Mouse (Mus musculus): ENCODE measurements around the gene Neb. TPM values are rescaled to one million over a fixed set of nuclear protein-coding genes. Genes with fewer than 3 reads are reported as not detected.

Neb gene
- polyA plus RNA-seq, 1 experiment from 2014 or later = 1.0 TPM

DNA sequence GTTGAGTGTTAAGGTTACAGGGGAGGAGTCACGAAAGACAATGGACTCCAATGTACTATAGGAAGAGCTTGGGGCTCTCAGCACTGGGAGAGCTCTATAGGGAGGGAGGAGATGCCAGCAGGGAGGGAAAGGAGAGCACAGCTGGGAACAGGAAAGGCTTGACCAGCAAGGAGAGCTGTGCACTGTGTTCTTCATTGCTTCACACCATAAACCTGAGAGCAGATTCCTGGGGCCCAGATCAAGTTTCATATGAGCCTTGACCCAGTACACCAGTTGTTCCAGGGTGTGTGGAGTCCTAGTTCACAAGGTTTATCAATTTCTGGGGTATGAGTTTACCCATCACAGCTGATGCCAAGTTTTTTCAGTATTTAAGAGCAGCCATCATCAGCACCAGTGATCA lies 106.1 kb downstream of the Neb start:
- no peak overlapping the region for H3K9ac ChIP-seq (replicated peaks; ENCODE audit: low read depth, low read length)
- H3K36me3 ChIP-seq (ENCODE audit: control insufficient read depth, insufficient read depth, low read length) = no peaks in the 10 kb centered on the region
- no peaks in the 10 kb centered on the region for H3K4me1 ChIP-seq (ENCODE audit: control insufficient read depth, insufficient read depth, low read length)
- H3K27ac ChIP-seq (ENCODE audit: low read length) = no peak overlapping the region
- ATAC-seq (ENCODE audit: insufficient number of reproducible peaks, insufficient read depth, low FRiP score, low read depth) = no peak
- WGBS = 44% methylated on average over 1 of the region's 1 CpGs
- no peaks in the 10 kb centered on the region for H3K27me3 ChIP-seq (ENCODE audit: control insufficient read depth, insufficient read depth, low read length)
- no peak overlapping the region for H3K4me3 ChIP-seq (ENCODE audit: low read depth, low read length)
- H3K9me3 ChIP-seq (ENCODE audit: control insufficient read depth, low read depth, low read length) = no peaks in the 10 kb centered on the region
- no peak overlapping the region for H3K4me2 ChIP-seq (replicated peaks; ENCODE audit: low read depth, low read length)

DNA sequence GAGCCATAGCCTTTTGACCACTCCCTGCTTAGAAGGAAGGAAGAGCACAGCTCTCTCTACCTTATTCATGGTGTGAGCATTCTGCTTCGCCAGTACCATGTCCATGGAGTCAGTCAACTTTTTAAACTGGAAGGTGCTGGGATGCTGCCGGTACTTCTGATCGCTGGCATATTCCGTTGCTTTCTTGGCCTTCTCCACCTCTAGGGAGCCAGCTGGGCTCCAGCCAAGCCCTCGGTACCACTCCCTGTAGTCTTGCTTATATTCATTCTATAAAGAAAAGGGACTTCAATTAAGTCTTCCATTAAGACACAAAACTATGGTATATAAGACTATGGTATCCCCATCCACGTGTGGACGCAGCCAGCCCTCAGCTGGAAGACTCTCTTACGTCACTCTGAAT lies 107.4 kb downstream of the Neb start:
- Histone ChIP-seq H3K27ac (ENCODE audit: low read length) (no peak overlapping the region), H3K4me3 (ENCODE audit: low read depth, low read length) (no peak overlapping the region), H3K4me2 (replicated peaks; ENCODE audit: low read depth, low read length) (no peak overlapping the region), H3K9ac (replicated peaks; ENCODE audit: low read depth, low read length) (no peak overlapping the region), H3K27me3 (ENCODE audit: control insufficient read depth, insufficient read depth, low read length) (no peaks in the 10 kb centered on the region), H3K36me3 (ENCODE audit: control insufficient read depth, insufficient read depth, low read length) (no peaks in the 10 kb centered on the region), H3K9me3 (ENCODE audit: control insufficient read depth, low read depth, low read length) (no peaks in the 10 kb centered on the region), H3K4me1 (ENCODE audit: control insufficient read depth, insufficient read depth, low read length) (no peaks in the 10 kb centered on the region)
- 93% methylated on average over 8 of the region's 8 CpGs for WGBS
- no peak for ATAC-seq (ENCODE audit: insufficient number of reproducible peaks, insufficient read depth, low FRiP score, low read depth)

DNA sequence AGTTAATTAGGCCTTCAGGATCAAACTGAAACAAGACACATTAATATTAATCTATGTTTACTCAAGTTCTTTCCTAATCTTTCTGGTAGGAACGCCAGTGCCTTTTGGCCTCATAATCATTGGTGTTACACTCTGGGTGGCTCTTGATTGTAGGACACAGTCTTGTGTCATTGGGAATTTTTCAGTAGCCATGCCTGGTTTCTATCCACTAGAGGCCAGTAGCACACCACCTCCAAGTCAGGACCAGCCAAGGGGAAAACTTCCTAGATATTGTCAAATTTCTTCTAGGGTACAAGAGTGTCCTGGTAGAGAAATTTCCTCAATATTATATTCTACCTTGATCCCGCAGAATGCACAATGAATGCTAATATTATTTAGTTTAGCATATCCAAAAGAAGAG lies 116.1 kb downstream of the Neb start:
- ATAC-seq (ENCODE audit: insufficient number of reproducible peaks, insufficient read depth, low FRiP score, low read depth) = no peak
- no peaks in the 10 kb centered on the region for H3K9me3 ChIP-seq (ENCODE audit: control insufficient read depth, low read depth, low read length)
- no peak overlapping the region for H3K27ac ChIP-seq (ENCODE audit: low read length)

DNA sequence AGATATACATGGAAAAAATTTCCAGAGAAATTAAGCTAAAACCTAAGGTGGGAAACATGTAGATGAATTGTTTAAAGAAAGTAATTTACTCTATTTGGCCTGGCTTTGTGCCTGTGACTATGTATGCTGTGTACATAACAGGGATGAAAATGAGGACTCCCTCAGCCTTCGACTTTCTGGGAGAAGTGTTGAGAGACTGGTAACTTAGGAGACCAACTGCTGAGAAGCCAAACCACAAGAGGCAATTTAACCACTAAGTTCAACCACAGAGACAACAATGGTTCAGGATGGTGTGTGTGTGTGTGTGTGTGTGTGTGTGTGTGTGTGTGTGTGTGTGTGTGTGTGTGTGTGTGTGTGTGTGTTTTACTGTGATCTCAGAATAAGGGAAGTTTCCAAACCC lies 126.2 kb downstream of the Neb start:
- no peak for ATAC-seq (ENCODE audit: insufficient number of reproducible peaks, insufficient read depth, low FRiP score, low read depth)
- 57% methylated on average over 1 of the region's 1 CpGs for WGBS
- no peaks in the 10 kb centered on the region for H3K27me3 ChIP-seq (ENCODE audit: control insufficient read depth, insufficient read depth, low read length)

More for the DNA sequence above, 116.1 kb downstream of the Neb start:
- no peak overlapping the region for H3K9ac ChIP-seq (replicated peaks; ENCODE audit: low read depth, low read length)
- H3K27me3 ChIP-seq (ENCODE audit: control insufficient read depth, insufficient read depth, low read length) = no peaks in the 10 kb centered on the region
- H3K36me3 ChIP-seq (ENCODE audit: control insufficient read depth, insufficient read depth, low read length) = no peaks in the 10 kb centered on the region
- no peak overlapping the region for H3K4me3 ChIP-seq (ENCODE audit: low read depth, low read length)
- H3K4me2 ChIP-seq (replicated peaks; ENCODE audit: low read depth, low read length) = no peak overlapping the region
- H3K4me1 ChIP-seq (ENCODE audit: control insufficient read depth, insufficient read depth, low read length) = no peaks in the 10 kb centered on the region
- WGBS = 39% methylated on average over 2 of the region's 2 CpGs

DNA sequence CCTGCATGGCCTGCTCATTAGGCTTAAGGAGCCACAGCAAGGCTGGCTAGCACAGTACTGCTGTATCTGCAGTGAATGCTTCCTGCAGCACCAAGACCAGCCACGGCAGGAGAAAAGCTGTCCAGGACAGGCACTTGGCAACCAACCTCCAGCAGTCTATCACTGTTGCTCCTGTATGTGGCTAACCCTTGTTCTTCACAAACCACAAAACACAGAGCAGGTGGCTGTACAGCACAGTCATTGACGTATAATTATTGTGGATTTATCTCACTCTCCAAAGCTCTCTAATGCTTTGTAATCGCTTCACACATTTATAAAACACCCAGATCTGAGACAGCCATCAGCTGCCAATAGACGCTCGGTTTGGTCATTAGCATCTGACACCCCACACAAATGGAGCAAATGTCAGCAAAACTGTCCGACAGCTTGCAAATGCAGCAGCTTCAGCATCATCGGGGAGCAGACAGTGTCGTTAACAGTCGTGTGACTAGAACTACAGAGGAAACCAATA lies 129.9 kb downstream of the Neb start:
- Histone ChIP-seq H3K4me1 (ENCODE audit: control insufficient read depth, insufficient read depth, low read length) (no peaks in the 10 kb centered on the region), H3K27me3 (ENCODE audit: control insufficient read depth, insufficient read depth, low read length) (no peaks in the 10 kb centered on the region), H3K4me2 (replicated peaks; ENCODE audit: low read depth, low read length) (no peak overlapping the region), H3K4me3 (ENCODE audit: low read depth, low read length) (no peak overlapping the region), H3K9ac (replicated peaks; ENCODE audit: low read depth, low read length) (no peak overlapping the region), H3K9me3 (ENCODE audit: control insufficient read depth, low read depth, low read length) (no peaks in the 10 kb centered on the region), H3K27ac (ENCODE audit: low read length) (no peak overlapping the region), H3K36me3 (ENCODE audit: control insufficient read depth, insufficient read depth, low read length) (no peaks in the 10 kb centered on the region)
- ATAC-seq (ENCODE audit: insufficient number of reproducible peaks, insufficient read depth, low FRiP score, low read depth) = no peak
- 65% methylated on average over 9 of the region's 9 CpGs for WGBS

More for the DNA sequence above, 126.2 kb downstream of the Neb start:
- Histone ChIP-seq H3K9me3 (ENCODE audit: control insufficient read depth, low read depth, low read length) (no peaks in the 10 kb centered on the region), H3K4me2 (replicated peaks; ENCODE audit: low read depth, low read length) (no peak overlapping the region), H3K9ac (replicated peaks; ENCODE audit: low read depth, low read length) (no peak overlapping the region), H3K4me3 (ENCODE audit: low read depth, low read length) (no peak overlapping the region), H3K27ac (ENCODE audit: low read length) (no peak overlapping the region), H3K4me1 (ENCODE audit: control insufficient read depth, insufficient read depth, low read length) (no peaks in the 10 kb centered on the region), H3K36me3 (ENCODE audit: control insufficient read depth, insufficient read depth, low read length) (no peaks in the 10 kb centered on the region)

DNA sequence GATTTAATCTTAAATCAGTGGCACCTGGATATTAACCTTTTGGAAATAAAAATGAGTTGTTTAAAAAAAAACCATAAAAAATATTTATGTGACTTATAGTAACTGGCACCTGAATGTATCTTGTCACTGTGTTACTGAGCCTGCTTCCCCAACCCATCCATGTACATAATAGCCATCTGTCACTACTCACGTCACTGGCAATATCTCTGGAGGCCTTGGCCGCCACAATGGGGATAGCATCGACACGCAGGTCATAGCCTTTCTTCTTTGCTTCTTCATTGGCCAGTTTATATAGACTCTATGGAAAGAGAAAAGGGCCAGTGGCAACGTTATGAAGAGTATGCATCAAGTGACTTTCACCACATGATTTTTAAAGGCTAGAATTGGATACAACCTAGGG lies 133.2 kb downstream of the Neb start:
- Histone ChIP-seq H3K27ac (ENCODE audit: low read length) (no peak overlapping the region), H3K9me3 (ENCODE audit: control insufficient read depth, low read depth, low read length) (no peaks in the 10 kb centered on the region), H3K4me3 (ENCODE audit: low read depth, low read length) (no peak overlapping the region), H3K4me2 (replicated peaks; ENCODE audit: low read depth, low read length) (no peak overlapping the region), H3K4me1 (ENCODE audit: control insufficient read depth, insufficient read depth, low read length) (no peaks in the 10 kb centered on the region), H3K27me3 (ENCODE audit: control insufficient read depth, insufficient read depth, low read length) (no peaks in the 10 kb centered on the region), H3K9ac (replicated peaks; ENCODE audit: low read depth, low read length) (no peak overlapping the region), H3K36me3 (ENCODE audit: control insufficient read depth, insufficient read depth, low read length) (no peaks in the 10 kb centered on the region)
- no peak for ATAC-seq (ENCODE audit: insufficient number of reproducible peaks, insufficient read depth, low FRiP score, low read depth)
- 88% methylated on average over 5 of the region's 5 CpGs for WGBS

DNA sequence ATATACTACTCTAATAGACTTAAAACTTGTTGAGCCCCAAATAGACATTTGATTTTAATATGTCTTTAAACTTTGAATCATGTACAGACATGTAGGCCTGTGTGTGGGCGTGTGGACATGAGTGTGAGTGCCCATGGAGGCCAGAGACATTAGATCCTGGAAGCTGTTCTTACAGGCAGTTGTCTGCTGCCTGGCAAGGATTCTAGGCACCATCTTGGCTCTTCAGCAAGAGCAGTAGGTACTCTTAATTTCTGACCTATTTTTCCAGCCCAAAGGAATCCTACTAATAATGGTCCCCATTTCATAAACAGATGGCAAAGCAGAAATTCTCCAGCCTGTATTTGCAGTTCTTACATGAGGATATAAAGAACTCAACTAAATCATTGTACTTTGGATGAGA lies 135.6 kb downstream of the Neb start:
- Histone ChIP-seq H3K27me3 (ENCODE audit: control insufficient read depth, insufficient read depth, low read length) (no peaks in the 10 kb centered on the region), H3K27ac (ENCODE audit: low read length) (no peak overlapping the region), H3K9ac (replicated peaks; ENCODE audit: low read depth, low read length) (no peak overlapping the region), H3K4me2 (replicated peaks; ENCODE audit: low read depth, low read length) (no peak overlapping the region), H3K4me1 (ENCODE audit: control insufficient read depth, insufficient read depth, low read length) (no peaks in the 10 kb centered on the region), H3K9me3 (ENCODE audit: control insufficient read depth, low read depth, low read length) (no peaks in the 10 kb centered on the region), H3K4me3 (ENCODE audit: low read depth, low read length) (no peak overlapping the region), H3K36me3 (ENCODE audit: control insufficient read depth, insufficient read depth, low read length) (no peaks in the 10 kb centered on the region)
- ATAC-seq (ENCODE audit: insufficient number of reproducible peaks, insufficient read depth, low FRiP score, low read depth) = no peak
- 84% methylated on average over 1 of the region's 1 CpGs for WGBS

DNA sequence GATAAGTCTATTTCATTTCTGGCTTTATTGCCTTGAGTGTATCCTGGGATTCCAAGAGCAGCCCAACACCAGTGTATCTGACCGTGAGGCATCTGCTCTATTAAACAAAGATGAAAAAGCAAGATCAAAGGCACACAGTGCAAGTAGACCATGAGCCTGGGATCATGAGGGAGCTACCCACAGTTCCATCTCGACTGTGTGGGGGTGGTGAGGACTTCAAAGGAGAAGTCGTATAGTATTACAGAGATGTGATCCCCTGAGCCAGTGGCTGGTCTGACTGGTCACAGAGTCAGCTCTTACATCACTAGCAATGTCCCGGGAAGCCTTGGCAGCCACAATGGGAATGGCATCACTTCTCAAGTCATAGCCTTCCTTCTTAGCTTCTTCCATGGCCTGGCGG lies 140.4 kb downstream of the Neb start:
- Histone ChIP-seq H3K27ac (ENCODE audit: low read length) (no peak overlapping the region), H3K4me3 (ENCODE audit: low read depth, low read length) (no peak overlapping the region), H3K27me3 (ENCODE audit: control insufficient read depth, insufficient read depth, low read length) (no peaks in the 10 kb centered on the region), H3K36me3 (ENCODE audit: control insufficient read depth, insufficient read depth, low read length) (no peaks in the 10 kb centered on the region), H3K4me1 (ENCODE audit: control insufficient read depth, insufficient read depth, low read length) (no peaks in the 10 kb centered on the region), H3K9me3 (ENCODE audit: control insufficient read depth, low read depth, low read length) (no peaks in the 10 kb centered on the region), H3K9ac (replicated peaks; ENCODE audit: low read depth, low read length) (no peak overlapping the region), H3K4me2 (replicated peaks; ENCODE audit: low read depth, low read length) (no peak overlapping the region)
- WGBS = 42% methylated on average over 5 of the region's 5 CpGs
- no peak for ATAC-seq (ENCODE audit: insufficient number of reproducible peaks, insufficient read depth, low FRiP score, low read depth)

DNA sequence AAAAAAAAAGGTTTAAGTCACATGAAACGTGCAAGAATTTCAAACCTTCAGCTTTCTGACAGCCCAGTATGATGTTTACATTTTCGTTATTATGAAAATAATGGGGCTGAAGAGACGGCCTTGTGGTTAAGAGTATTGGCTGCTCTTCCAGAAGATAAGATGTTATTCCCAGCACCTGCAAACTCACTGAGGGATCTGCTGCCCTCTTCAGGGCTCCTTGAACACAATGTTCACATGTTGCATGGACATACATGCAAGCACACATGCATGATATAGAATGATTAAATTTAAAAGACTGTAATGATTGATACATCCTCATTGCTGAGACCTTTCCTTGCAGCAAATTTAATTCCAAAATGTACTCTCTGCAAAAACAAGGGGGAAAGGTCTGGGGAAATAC lies 150.7 kb downstream of the Neb start:
- no peaks in the 10 kb centered on the region for H3K9me3 ChIP-seq (ENCODE audit: control insufficient read depth, low read depth, low read length)
- no peaks in the 10 kb centered on the region for H3K27me3 ChIP-seq (ENCODE audit: control insufficient read depth, insufficient read depth, low read length)
- H3K4me2 ChIP-seq (replicated peaks; ENCODE audit: low read depth, low read length) = no peak overlapping the region
- no peak overlapping the region for H3K4me3 ChIP-seq (ENCODE audit: low read depth, low read length)
- ATAC-seq (ENCODE audit: insufficient number of reproducible peaks, insufficient read depth, low FRiP score, low read depth) = no peak
- 36% methylated on average over 3 of the region's 3 CpGs for WGBS
- no peaks in the 10 kb centered on the region for H3K4me1 ChIP-seq (ENCODE audit: control insufficient read depth, insufficient read depth, low read length)
- H3K36me3 ChIP-seq (ENCODE audit: control insufficient read depth, insufficient read depth, low read length) = no peaks in the 10 kb centered on the region
- no peak overlapping the region for H3K27ac ChIP-seq (ENCODE audit: low read length)
- no peak overlapping the region for H3K9ac ChIP-seq (replicated peaks; ENCODE audit: low read depth, low read length)
